Mouse (Mus musculus) midbrain, embryonic 16.5 days (tissue): Measurements from ENCODE around the gene 6030408B16Rik. TPM values are rescaled to one million over a fixed set of nuclear protein-coding genes. Genes with fewer than 3 reads are reported as not detected.
A peak's percentile ranks its signal among the peaks of the same experiment; 100 is the strongest.

ENCODE experiments used
- ATAC-seq: fragments of 200-750 bp; cut with Nextera tagmentation; 2 replicates; pipeline ENCODE4 v1.8.0; 2017; ENCODE audit warnings: moderate TSS enrichment
- H3K27ac ChIP-seq: fragments of 300-500 bp; sonication (generic); 2 replicates; pipeline ENCODE4 v1.5.1; 2014; ENCODE audit warnings: mild to moderate bottlenecking, low read length, mixed read lengths
- H3K27me3 ChIP-seq: fragments of 300-500 bp; sonication (generic); 2 replicates; pipeline ENCODE4 v1.6.1; 2014; ENCODE audit warnings: low read depth, low read length, mixed read lengths; ENCODE audit not compliant: control insufficient read depth, insufficient read depth
- H3K36me3 ChIP-seq: fragments of 300-500 bp; sonication (generic); 2 replicates; pipeline ENCODE4 v1.6.1; 2014; ENCODE audit warnings: mild to moderate bottlenecking, low read length, moderate library complexity, mixed read lengths; ENCODE audit not compliant: control insufficient read depth, insufficient read depth
- H3K4me1 ChIP-seq: fragments of 300-500 bp; sonication (generic); 2 replicates; pipeline ENCODE4 v1.6.1; 2014; ENCODE audit warnings: mild to moderate bottlenecking, low read length, mixed read lengths; ENCODE audit not compliant: control insufficient read depth, insufficient read depth
- H3K4me2 ChIP-seq: fragments of 300-500 bp; sonication (generic); 2 replicates; pipeline ENCODE4 v1.6.1; 2014; ENCODE audit warnings: mild to moderate bottlenecking, low read length, mixed read lengths
- H3K4me3 ChIP-seq: fragments of 300-500 bp; sonication (generic); 2 replicates; pipeline ENCODE4 v1.5.1; 2014; ENCODE audit warnings: low read depth, mild to moderate bottlenecking, low read length, moderate library complexity, mixed read lengths
- H3K9ac ChIP-seq: fragments of 300-500 bp; sonication (generic); 2 replicates; pipeline ENCODE4 v1.6.1; 2014; ENCODE audit warnings: low read depth, low read length, mixed read lengths
- H3K9me3 ChIP-seq: fragments of 300-500 bp; sonication (generic); replicated peaks from 2 replicates; pipeline ENCODE4 v1.6.1; 2014; ENCODE audit warnings: mild to moderate bottlenecking, low read length, mixed read lengths; ENCODE audit not compliant: control insufficient read depth, poor library complexity, severe bottlenecking
- WGBS: fragments of 180-500 bp; shearing (Covaris S2); extraction: QIAGEN DNeasy Blood & Tissue Kit; methylation state at CpG from one replicate; pipeline ENCODE4 v1.1.7; 2014; 5-methylcytosine and 5-hydroxymethylcytosine counted together
- polyA plus RNA-seq: library from polyadenylated mRNA; unstranded; fragments of >200 nt; fragmentation: Nextera tagmentation; extraction: Ambion mirVana; gene quantifications from 2 replicates; pipeline ENCODE4 v1.2.1, GENCODE M21; 2015

The 6030408B16Rik gene
- polyA plus RNA-seq, 1 experiment from 2014 or later: 0.26 TPM

DNA sequence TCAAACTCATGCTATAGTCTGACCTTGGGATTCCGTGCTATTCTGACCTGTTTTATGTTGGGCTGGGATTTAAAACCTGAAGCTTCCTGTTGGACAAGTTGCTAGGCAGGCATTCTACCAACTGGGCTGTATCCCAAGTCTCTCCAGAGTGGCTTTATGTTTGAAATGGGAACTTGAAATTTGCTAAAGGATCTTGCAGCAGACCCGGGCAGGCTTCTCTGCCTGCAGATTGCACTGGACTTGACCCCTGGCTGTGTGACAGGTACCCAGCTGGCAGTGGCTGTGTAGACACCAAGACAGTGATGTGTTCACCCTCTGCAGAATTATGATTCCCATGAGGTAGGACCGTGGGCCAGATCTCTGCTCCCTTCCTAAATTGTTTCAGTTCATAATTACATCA is 1.0 kb upstream of the 6030408B16Rik start:
- WGBS: 84% methylated on average over 3 of the region's 3 CpGs
- no peak overlapping the region for H3K27ac ChIP-seq
- H3K36me3 ChIP-seq: peaks cover 24% of the 10 kb centered on the region
- H3K4me2 ChIP-seq: no peak overlapping the region
- H3K4me3 ChIP-seq: no peak overlapping the region
- no peak overlapping the region for H3K9ac ChIP-seq
- H3K9me3 ChIP-seq: no peaks in the 10 kb centered on the region
- ATAC-seq: no peak
- no peaks in the 10 kb centered on the region for H3K27me3 ChIP-seq
- H3K4me1 ChIP-seq: no peaks in the 10 kb centered on the region

- Histone ChIP-seq H3K36me3 (peaks cover 22% of the 10 kb centered on the region), H3K9ac (no peak overlapping the region), H3K27me3 (no peaks in the 10 kb centered on the region), H3K4me3 (no peak overlapping the region), H3K9me3 (no peaks in the 10 kb centered on the region), H3K4me1 (no peaks in the 10 kb centered on the region), H3K27ac (no peak overlapping the region), H3K4me2 (no peak overlapping the region)
- no peak for ATAC-seq
- WGBS: 69% methylated on average over 16 of the region's 16 CpGs
These were observed 1.2 kb downstream of the 6030408B16Rik start for GRCm38 (mm10) chr15:101294028-101294894.

- WGBS: 74% methylated on average over 7 of the region's 7 CpGs
- no peak for ATAC-seq
- H3K27me3 ChIP-seq: no peaks in the 10 kb centered on the region
- no peak overlapping the region for H3K27ac ChIP-seq
- H3K4me2 ChIP-seq: no peak overlapping the region
- peaks cover 14% of the 10 kb centered on the region for H3K36me3 ChIP-seq
- no peak overlapping the region for H3K9ac ChIP-seq
- no peaks in the 10 kb centered on the region for H3K4me1 ChIP-seq
- no peaks in the 10 kb centered on the region for H3K9me3 ChIP-seq
- no peak overlapping the region for H3K4me3 ChIP-seq
These were observed 2.1 kb downstream of the 6030408B16Rik start for GRCm38 (mm10) chr15:101295106-101295505.

DNA sequence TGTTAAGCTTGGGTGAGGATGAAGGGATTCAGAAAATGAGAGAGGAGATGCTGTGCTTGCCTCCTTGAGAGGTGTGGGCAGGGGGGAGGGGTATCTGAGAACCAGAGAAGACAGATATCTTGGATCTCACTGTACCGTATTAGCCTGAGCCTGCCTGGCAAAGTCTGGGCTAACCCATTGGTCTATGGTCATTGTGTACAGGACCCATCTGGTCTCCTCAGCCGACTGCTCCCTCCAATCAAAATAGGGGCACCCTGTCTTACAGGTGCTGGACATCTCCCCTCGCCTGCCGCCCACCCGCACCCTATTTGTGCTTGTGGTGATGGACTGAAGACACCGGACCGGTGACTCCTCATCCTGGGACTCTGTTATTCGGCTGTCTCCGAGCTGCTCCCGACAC is 2.6 kb downstream of the 6030408B16Rik start:
- Histone ChIP-seq H3K4me3 (no peak overlapping the region), H3K36me3 (peaks cover 14% of the 10 kb centered on the region), H3K27me3 (no peaks in the 10 kb centered on the region), H3K9ac (no peak overlapping the region), H3K9me3 (no peaks in the 10 kb centered on the region), H3K4me2 (no peak overlapping the region), H3K27ac (no peak overlapping the region), H3K4me1 (no peaks in the 10 kb centered on the region)
- 93% methylated on average over 10 of the region's 10 CpGs for WGBS
- no peak for ATAC-seq

GRCm38 (mm10) chr15:101296091-101296490 is 3.1 kb downstream of the 6030408B16Rik start:
- Histone ChIP-seq H3K4me3 (no peak overlapping the region), H3K36me3 (peaks cover 14% of the 10 kb centered on the region), H3K9me3 (no peaks in the 10 kb centered on the region), H3K4me1 (no peaks in the 10 kb centered on the region), H3K27me3 (no peaks in the 10 kb centered on the region), H3K27ac (no peak overlapping the region), H3K9ac (no peak overlapping the region), H3K4me2 (no peak overlapping the region)
- no peak for ATAC-seq
- WGBS: 92% methylated on average over 11 of the region's 11 CpGs

DNA sequence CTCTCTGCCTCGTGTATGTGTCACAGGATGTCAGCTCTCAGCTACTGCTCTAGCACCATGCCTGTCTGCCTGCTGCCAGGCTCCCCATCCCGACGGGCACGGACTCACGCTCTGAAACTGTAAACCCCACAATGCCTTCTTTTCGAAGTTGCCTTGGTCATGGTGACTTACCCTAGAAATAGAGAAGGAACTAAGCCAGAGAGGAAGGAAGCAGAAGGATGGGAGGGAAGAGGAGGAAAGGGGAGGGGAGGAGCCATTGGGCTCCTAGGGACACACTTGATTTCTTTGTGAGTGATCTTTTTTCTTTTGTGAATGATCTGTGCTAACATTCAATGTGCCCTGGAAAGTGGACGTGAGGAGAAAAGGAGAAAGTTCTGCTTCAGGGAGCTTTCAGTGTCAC is 5.0 kb downstream of the 6030408B16Rik start:
- no peak overlapping the region for H3K4me3 ChIP-seq
- no peak overlapping the region for H3K9ac ChIP-seq
- H3K36me3 ChIP-seq: 0 out of 2 replicates have a peak, but pooled peaks cover 3% of the 10 kb centered on the region
- no peaks in the 10 kb centered on the region for H3K9me3 ChIP-seq
- WGBS: 29% methylated on average over 7 of the region's 7 CpGs
- H3K4me2 ChIP-seq: no peak overlapping the region
- no peaks in the 10 kb centered on the region for H3K27me3 ChIP-seq
- no peak overlapping the region for H3K27ac ChIP-seq
- no peak for ATAC-seq
- H3K4me1 ChIP-seq: no peaks in the 10 kb centered on the region

- WGBS: 13% methylated on average over 7 of the region's 7 CpGs
- 0 out of 2 replicates have a peak overlapping the region, but pooled peaks have one; percentile 10 for H3K9ac ChIP-seq
- ATAC-seq: no peak
These were observed 5.5 kb downstream of the 6030408B16Rik start for GRCm38 (mm10) chr15:101298550-101298949.

DNA sequence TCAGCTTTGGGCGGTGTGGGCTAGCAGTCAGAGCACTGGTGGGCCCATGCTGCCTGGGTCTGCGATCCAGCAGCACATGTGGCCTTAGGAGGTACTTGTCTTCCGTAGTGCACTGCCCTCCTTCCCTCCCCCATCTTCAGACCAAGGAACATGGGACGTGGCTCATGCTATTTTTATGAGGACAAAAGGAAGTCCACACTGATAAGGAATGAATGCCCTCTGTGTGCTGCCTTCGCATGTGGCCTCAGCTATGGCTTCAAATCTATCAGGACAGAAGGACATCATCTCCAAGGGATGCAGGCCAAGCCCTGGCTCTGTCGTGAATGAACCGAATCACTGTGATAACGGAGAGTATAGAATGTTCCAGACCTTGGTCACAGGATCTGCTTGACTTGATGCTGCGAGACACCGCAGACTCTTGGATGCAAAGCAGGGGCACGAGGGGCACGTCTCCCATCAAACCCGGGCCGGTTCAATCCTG is 6.5 kb downstream of the 6030408B16Rik start:
- Histone ChIP-seq H3K4me3 (no peak overlapping the region), H3K4me1 (no peaks in the 10 kb centered on the region), H3K27me3 (no peaks in the 10 kb centered on the region), H3K4me2 (no peak overlapping the region), H3K9ac (no peak overlapping the region), H3K9me3 (no peaks in the 10 kb centered on the region), H3K36me3 (no peaks in the 10 kb centered on the region), H3K27ac (no peak overlapping the region)
- 87% methylated on average over 14 of the region's 14 CpGs for WGBS
- no peak for ATAC-seq

More at GRCm38 (mm10) chr15:101298550-101298949, 5.5 kb downstream of the 6030408B16Rik start:
- no peaks in the 10 kb centered on the region for H3K4me1 ChIP-seq
- H3K27me3 ChIP-seq: no peaks in the 10 kb centered on the region
- no peak overlapping the region for H3K4me2 ChIP-seq
- H3K4me3 ChIP-seq: no peak overlapping the region
- H3K36me3 ChIP-seq: 0 out of 2 replicates have a peak, but pooled peaks cover under 1% of the 10 kb centered on the region
- H3K27ac ChIP-seq: no peak overlapping the region
- no peaks in the 10 kb centered on the region for H3K9me3 ChIP-seq

GRCm38 (mm10) chr15:101300128-101300527 is 7.1 kb downstream of the 6030408B16Rik start:
- H3K4me1 ChIP-seq: no peaks in the 10 kb centered on the region
- no peak overlapping the region for H3K9ac ChIP-seq
- no peak overlapping the region for H3K27ac ChIP-seq
- H3K36me3 ChIP-seq: no peaks in the 10 kb centered on the region
- WGBS: 70% methylated on average over 6 of the region's 6 CpGs
- no peak for ATAC-seq
- H3K4me2 ChIP-seq: no peak overlapping the region
- no peaks in the 10 kb centered on the region for H3K27me3 ChIP-seq
- H3K9me3 ChIP-seq: no peaks in the 10 kb centered on the region
- no peak overlapping the region for H3K4me3 ChIP-seq
